Mouse (Mus musculus) regulatory T cell (primary cell): Measurements from ENCODE around the gene Thap3.

Source experiments
- in situ Hi-C: fragments of 300-600 bp; cut with MboI, MseI; formaldehyde crosslinking; loops from one replicate; pipeline ENCODE4 v1.15.1; 2025; ENCODE audit warnings: high pct_unique_total_duplicates

The Thap3 gene

GRCm38 (mm10) chr4:152009076-152010051 lies 20.6 kb upstream of the Thap3 start:
- in situ Hi-C loops = no loop called here

DNA sequence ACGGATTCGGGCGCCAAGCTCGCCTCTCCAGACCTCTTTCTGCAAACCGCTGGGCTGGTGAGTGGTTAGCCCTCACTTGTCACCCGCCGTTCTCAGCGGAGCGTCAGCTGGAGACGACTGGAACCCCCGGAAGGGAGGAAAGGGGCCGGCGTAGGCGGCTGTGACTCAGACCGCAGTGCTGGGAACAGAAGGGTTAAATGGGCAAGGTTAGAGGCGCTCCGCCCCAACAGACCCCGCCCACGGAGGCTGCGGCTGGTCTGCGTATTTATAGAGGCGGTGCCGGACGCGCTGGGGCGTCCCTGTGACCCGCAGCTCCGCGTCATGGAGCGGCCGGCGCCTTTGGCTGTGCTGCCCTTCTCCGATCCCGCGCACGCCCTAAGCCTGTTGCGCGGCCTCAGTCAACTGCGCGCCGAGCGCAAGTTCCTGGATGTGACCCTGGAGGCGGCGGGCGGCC lies 19.9 kb upstream of the Thap3 start, which contains the start of gene Klhl21:
TSS of gene Klhl21 (plus strand) at position 182 of the 454 bp plus-strand sequence.
- in situ Hi-C loops = no loop called here

- in situ Hi-C loops = no loop called here
These were observed 19.3 kb upstream of the Thap3 start for GRCm38 (mm10) chr4:152008148-152008500.

DNA sequence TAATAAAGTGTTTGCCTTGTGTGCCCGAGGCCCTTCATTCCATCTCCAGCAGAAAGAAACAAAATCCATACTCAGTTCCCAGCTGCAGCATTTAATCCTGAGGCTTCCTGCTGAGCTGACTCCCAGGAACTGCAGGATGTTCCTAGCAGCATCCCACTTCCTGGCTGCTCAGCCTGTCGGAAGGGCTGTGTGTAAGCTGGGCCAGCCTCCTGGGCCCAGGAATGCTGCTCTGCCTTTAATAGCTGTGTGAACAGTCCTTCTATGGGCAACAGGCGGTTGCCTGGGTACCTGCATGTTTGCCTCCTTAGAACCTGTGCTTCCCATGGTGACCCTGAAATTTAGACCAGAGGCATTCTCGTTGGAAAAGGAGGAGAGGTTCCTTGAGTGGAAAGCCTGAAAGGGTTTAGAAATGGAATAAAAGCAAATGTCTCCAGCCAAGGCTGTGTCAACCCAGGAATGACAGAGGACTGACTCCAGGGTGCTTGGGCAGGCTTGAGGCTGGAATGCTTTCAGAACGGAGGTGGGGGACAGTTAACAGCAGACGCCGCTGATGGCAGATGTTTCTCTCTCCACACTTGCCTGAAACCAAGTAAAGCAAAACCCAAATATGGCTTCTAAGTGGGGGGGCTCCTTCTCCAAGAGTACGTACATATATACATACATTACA lies 18.8 kb upstream of the Thap3 start:
- in situ Hi-C loops = no loop called here

- in situ Hi-C loops = no loop called here
These were observed 18.0 kb upstream of the Thap3 start for GRCm38 (mm10) chr4:152006812-152007211.

GRCm38 (mm10) chr4:152006137-152006536 lies 17.3 kb upstream of the Thap3 start:
- in situ Hi-C loops = no loop called here

DNA sequence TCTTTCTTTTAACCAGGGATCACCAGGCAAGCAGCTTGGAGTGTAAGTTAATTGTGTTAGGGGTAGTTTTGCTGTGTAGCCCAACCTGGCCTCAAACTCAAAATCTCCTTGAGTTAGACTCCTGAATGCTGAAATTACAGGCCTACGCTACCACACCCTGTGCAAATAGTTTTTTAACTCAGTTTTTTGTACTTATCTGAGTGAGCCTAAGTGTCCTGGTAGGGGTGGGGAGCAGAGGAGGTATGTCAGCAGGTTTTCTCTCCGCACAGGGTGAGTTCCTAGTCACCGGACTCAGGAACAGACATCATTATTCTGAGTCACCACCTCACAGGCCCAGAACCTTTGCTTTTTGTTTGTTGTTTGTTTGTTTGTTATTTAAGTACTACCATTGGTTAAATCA lies 13.3 kb upstream of the Thap3 start:
- in situ Hi-C loops = no loop called here

- in situ Hi-C loops = no loop called here
These were observed 12.5 kb upstream of the Thap3 start for GRCm38 (mm10) chr4:152001335-152001734.

GRCm38 (mm10) chr4:152000906-152001305 lies 12.1 kb upstream of the Thap3 start:
- in situ Hi-C loops = no loop called here

DNA sequence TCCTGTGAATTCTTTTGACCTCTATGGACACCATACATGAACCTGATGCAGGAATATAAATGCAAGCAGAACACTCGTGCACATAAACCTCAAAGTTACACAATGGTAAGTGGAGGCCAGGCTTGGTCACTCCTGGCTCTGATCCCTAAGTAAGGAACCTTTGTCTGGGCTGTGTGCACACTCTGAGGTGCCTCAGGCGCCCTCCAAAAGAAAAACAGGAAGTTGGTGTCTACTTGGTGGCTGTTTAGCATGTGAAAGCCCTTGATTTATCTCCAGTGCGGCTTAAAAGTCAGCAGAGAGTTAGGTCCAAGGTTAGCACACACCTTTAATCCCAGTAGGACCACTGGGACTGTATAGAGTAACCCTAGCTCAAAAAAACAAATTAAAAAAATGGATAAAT lies 10.7 kb upstream of the Thap3 start:
- in situ Hi-C loops = no loop called here

- in situ Hi-C loops = no loop called here
These were observed 8.9 kb upstream of the Thap3 start for GRCm38 (mm10) chr4:151997701-151998100.

DNA sequence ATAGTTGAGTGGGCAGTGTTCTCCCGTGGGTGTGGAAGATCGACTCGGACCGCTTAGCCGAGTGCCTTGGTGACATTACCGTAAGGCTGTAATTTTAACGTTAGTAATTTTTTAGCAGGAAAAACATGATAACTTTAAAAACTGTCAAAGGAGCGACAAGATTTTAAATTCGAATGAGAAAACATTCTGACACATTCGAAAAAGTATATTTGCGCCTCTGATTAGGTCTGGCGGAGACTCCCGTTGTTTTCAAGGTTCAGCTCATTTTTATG lies 8.1 kb upstream of the Thap3 start:
- in situ Hi-C loops = no loop called here

- in situ Hi-C loops = no loop called here
These were observed 7.6 kb upstream of the Thap3 start, which contains the start of gene Phf13 for GRCm38 (mm10) chr4:151996173-151996950. TSS of gene Phf13 (minus strand) at chr4:151996258.

DNA sequence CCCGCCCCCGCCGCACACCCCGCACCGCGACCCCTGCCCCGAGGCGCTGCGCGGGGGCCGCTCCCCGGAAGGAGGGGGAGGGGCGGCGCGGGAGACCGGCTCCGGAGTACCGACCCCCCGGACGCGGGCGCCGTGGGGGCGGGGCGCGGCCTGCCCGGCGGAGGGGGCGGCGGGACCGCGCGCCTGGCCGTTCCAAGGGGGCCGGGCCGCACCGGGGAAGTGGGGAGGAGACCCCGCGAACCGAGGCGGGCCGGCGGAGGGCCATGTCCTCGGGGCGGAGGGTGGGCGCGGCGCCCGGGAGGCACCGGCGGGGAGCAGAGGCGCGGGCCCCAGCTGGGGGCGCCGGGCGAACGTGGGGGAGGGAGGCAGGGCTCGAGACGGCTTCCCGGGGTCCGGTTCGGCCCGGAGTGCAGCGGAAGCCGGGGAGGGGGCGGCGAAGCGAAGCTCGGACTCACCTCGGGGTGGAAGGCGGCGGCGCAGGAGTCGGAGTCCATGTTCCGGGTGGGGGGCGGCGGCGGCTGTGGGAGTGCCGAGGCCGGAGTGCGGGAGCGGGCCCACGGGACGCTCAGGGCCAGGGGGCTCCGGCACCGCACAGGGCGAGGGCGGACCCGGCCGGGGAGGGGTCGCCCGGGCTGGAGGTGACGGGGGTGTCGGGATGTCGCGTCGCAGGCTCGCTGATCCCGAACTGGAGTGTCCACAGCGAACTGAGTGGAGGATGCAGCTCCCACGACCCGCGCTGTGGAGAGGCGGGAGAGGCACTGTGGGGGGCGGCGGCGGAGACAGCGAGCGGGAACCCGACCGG lies 6.8 kb upstream of the Thap3 start:
- in situ Hi-C loops = no loop called here

GRCm38 (mm10) chr4:151994228-151995171 lies 5.7 kb upstream of the Thap3 start:
- in situ Hi-C loops = no loop called here

- in situ Hi-C loops = no loop called here
These were observed 4.2 kb upstream of the Thap3 start for GRCm38 (mm10) chr4:151993035-151993434.

- in situ Hi-C loops = no loop called here
These were observed 3.3 kb upstream of the Thap3 start for GRCm38 (mm10) chr4:151992091-151992490.

- in situ Hi-C loops = no loop called here
These were observed 302 bp upstream of the Thap3 start for GRCm38 (mm10) chr4:151989110-151989488.

GRCm38 (mm10) chr4:151988014-151988341 lies 819 bp downstream of the Thap3 start:
- in situ Hi-C loops = no loop called here

GRCm38 (mm10) chr4:151986650-151987049 lies 2.1 kb downstream of the Thap3 start:
- in situ Hi-C loops = no loop called here
